In the genomic region with DNA sequence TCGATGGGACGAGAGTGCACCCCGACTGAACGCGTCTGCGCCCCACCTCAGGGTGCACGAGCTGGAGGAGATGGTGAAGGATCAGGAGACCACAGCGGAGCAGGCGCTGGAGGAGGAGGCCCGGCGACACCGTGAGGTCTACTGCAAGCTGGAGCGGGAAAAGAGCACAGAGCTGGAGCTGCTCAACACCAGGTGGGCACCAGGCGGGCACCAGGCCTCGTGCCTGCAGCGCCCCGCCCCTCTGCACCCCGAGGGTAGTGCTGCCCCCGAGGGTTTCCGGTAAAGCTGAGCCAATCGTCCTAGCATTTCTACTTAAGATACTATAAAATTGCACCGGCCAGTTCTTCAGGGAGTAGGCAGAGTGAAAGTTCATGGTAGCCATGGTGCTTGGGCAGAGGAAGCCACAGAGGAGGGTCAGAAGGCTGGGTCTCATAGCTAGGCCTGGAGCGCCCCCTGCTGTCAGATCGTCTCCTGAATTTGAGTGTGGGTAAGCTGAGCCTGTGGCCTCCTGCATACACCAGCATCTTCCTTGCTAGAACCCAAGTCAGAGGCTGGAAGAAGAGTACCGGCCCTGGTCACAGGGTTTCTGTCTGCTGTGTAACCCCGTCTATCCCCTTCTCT, we compare ENCODE assay signal across 9 mouse cellular contexts.
DNase-seq lines count a peak whose midpoint lies in the region; ATAC-seq and TF ChIP-seq lines count a peak whose summit lies in the region.
"Had no signal": no experiment of that assay in that cellular context is flagged by ENCODE, and none has a peak within 500 bp of the region (broad histone marks: within the 10 kb centered on the region; RNA-seq: fewer than 3 reads in every experiment).

No protein-coding gene starts in this region.

- H3K9ac ChIP-seq in forebrain, postnatal 0 days: no peak overlapping the region
- no peak overlapping the region for H3K9ac ChIP-seq in hindbrain, embryonic 12.5 days
- H3K9ac ChIP-seq: limb, embryonic 12.5 days had no signal

- 67% methylated on average over 26 of the region's 26 CpGs for WGBS in forebrain, postnatal 0 days
- 70% methylated on average over 26 of the region's 26 CpGs for WGBS in hindbrain, embryonic 12.5 days

- no peak overlapping the region for H3K4me2 ChIP-seq in forebrain, postnatal 0 days (ENCODE audit: low read depth)
- no peak overlapping the region for H3K4me2 ChIP-seq in hindbrain, embryonic 12.5 days (replicated peaks)
- H3K4me2 ChIP-seq: limb, embryonic 12.5 days had no signal

- H3K4me3 ChIP-seq in G1E (ENCODE audit: low read depth, low read length): no peak overlapping the region
- H3K4me3 ChIP-seq in forebrain, postnatal 0 days (ENCODE audit: low read depth, low read length): no peak overlapping the region
- no peak overlapping the region for H3K4me3 ChIP-seq in hindbrain, embryonic 12.5 days
- H3K4me3 ChIP-seq: limb, embryonic 12.5 days had no signal

- no peak; the same call in 1 of the 2 replicates for ATAC-seq in G1E (ENCODE audit: extremely low read depth, insufficient number of reproducible peaks, low FRiP score, poor library complexity, severe bottlenecking)
- ATAC-seq in forebrain, postnatal 0 days: peak; percentile 80
- peak; percentile 57 for ATAC-seq in hindbrain, embryonic 12.5 days (ENCODE audit: low FRiP score)

- H3K4me1 ChIP-seq in G1E (ENCODE audit: insufficient read depth, low read depth, low read length): 0 out of 2 replicates have a peak, but pooled peaks cover 2% of the 10 kb centered on the region
- no peaks in the 10 kb centered on the region for H3K4me1 ChIP-seq in forebrain, postnatal 0 days (ENCODE audit: insufficient read depth)
- peaks cover 9% of the 10 kb centered on the region for H3K4me1 ChIP-seq in hindbrain, embryonic 12.5 days
- H3K4me1 ChIP-seq: limb, embryonic 12.5 days had no signal

- peak; percentile 73 for DNase-seq in G1E (ENCODE audit: low spot score)
- DNase-seq in cerebellum, adult 18-20 months: peak; percentile 86 to 94
- DNase-seq in forebrain, postnatal 0 days: peak; percentile 86
- peak; percentile 78 for DNase-seq in layer of hippocampus, adult 9-11 months
- DNase-seq in lung, postnatal 14 days: peak; percentile 96
- DNase-seq in retina, adult 2 months (ENCODE audit: low read depth, low spot score): peak; percentile 61
- peak; percentile 91 for DNase-seq in thymus, postnatal 25 days

- peaks cover 31% of the 10 kb centered on the region for H3K27me3 ChIP-seq in G1E (ENCODE audit: insufficient read depth, low read length)
- no peaks in the 10 kb centered on the region for H3K27me3 ChIP-seq in forebrain, postnatal 0 days (ENCODE audit: insufficient read depth, low read length)
- no peaks in the 10 kb centered on the region for H3K27me3 ChIP-seq in hindbrain, embryonic 12.5 days
- H3K27me3 ChIP-seq: limb, embryonic 12.5 days had no signal

- no peak overlapping the region for H3K27ac ChIP-seq in forebrain, postnatal 0 days (ENCODE audit: low read depth, low read length)
- H3K27ac ChIP-seq in hindbrain, embryonic 12.5 days: no peak overlapping the region
- H3K27ac ChIP-seq: limb, embryonic 12.5 days had no signal

- no peak for TF ChIP-seq CTCF in G1E (IDR thresholded peaks at IDR 0.05; ENCODE audit: low read depth, low read length)
- TF ChIP-seq CTCF in forebrain, postnatal 0 days (IDR thresholded peaks at IDR 0.05; ENCODE audit: low read depth): peak; percentile 89

- no peaks in the 10 kb centered on the region for H3K36me3 ChIP-seq in G1E (replicated peaks)
- peaks cover 51% of the 10 kb centered on the region for H3K36me3 ChIP-seq in forebrain, postnatal 0 days (ENCODE audit: insufficient read depth)
- H3K36me3 ChIP-seq in hindbrain, embryonic 12.5 days: peaks cover 54% of the 10 kb centered on the region

- H3K9me3 ChIP-seq in G1E (replicated peaks): no peaks in the 10 kb centered on the region
- no peaks in the 10 kb centered on the region for H3K9me3 ChIP-seq in forebrain, postnatal 0 days (ENCODE audit: low read length)
- no peaks in the 10 kb centered on the region for H3K9me3 ChIP-seq in hindbrain, embryonic 12.5 days (replicated peaks)
- H3K9me3 ChIP-seq: limb, embryonic 12.5 days had no signal
